Mouse (Mus musculus) thymus, adult 18-20 months (tissue): ENCODE measurements around the gene Tmem230.
"Not testable (repeated sequence)": the region's sequence is repeated elsewhere in the genome, so short reads cannot be mapped to it uniquely, and the experiment has no call there.

ENCODE experiments used
- DNase-seq, 2 experiments: peaks; one replicate each; pipeline ENCODE4 v3.0.0; 2022; ENCODE audit warnings: mixed read lengths in 2 of 2

Tmem230 gene

DNA sequence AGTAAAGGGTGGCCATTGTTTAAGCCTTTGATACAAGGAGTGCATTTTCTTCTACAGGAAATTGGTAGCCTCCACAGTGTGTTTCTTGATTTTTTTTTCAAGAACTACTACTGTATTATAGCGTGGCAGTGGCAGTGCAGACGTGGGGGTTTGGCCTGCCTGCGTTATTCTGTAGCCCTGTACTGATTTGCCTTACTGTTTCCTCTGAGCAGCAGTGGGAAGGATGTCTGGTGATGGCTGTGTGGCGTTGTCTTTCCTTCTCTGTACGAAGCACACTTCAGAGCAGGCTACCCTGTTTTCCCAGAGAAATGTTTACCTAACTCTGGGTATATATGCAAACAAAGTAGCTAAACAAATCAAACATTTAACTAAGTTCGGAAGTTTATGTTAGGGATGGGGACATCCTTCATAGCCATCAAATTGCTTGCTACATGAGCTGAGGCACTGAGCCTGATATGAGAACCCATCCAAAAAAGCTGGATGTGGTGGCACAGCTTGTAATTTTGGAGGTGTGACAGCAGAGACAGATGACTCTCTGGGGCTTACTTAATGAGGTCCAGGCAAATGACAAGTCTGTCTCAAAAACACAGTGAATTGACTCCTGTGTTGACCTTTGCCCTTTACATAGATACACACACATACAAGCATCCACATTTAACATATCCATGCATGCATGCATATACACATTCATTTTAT lies 25.2 kb upstream of the Tmem230 start:
- DNase-seq: no peak

DNA sequence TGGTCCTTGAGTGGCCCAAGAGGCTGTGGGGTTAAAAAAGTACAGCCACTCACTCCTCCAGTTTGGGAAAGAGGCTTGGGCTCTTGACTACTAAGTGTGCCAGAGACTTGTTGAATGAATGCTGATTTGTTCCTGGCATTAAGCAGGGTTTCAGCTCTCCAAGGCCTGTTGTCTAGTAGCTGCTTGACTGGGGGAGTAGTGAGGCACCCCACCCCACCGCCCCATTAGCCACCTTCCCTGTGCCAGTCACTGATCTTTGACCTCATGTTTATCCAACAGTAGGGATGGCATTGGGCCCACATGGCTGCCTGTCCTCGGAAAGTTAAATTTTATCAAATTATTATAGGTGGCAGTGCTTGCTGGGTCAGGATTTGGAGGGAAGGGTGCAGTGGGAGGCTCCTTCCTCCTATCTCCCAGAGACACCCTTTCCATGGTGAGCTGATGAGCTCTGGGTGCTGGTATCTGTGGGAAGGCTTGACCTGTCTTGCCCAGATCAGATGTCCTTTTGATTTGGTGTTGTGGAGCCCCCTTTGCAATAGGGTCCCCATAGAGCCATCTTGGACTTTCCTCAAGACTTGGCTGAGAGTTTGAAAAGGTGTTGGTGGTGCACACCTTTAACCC lies 22.8 kb upstream of the Tmem230 start:
- DNase-seq: peak in 1 of 2 experiments; percentile 1

DNA sequence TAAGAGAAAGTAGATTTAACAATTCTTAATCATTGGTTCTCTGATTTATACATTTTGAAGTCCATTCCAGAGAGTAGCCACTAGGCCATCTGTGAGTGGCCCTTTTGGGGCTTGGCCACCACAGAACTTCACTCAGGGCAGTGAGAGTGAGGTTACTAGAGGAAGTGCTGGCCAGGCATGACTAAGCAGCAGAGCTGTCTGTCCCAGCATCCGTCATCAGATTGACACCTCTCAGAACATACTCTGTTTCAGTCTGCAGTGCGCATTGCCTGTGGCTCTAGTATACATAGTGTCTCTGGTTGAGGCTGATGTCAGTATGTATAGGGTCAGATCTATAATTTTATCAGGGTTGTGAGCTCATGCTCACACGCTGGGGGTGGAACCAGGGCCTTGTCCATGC lies 21.6 kb upstream of the Tmem230 start:
- DNase-seq: no peak

DNA sequence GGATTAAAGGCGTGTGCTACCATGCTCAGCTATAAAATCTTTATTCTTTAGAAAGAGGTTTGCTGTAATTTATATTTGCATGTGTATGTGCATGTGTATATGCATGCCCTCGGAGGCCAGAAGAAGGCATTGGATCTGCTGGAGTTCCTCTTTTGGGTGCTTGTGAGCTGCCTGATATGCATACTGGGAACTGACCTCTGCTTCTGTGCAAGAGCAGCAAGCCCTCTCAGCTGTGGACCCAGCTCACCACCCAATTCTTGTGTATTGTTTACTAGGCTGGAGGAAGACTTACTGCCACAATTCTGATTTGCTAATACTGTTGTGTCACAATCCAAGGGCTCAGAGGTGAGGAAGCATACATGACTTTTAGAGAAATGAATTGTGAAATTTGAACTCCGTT lies 18.5 kb upstream of the Tmem230 start:
- DNase-seq: no peak

DNA sequence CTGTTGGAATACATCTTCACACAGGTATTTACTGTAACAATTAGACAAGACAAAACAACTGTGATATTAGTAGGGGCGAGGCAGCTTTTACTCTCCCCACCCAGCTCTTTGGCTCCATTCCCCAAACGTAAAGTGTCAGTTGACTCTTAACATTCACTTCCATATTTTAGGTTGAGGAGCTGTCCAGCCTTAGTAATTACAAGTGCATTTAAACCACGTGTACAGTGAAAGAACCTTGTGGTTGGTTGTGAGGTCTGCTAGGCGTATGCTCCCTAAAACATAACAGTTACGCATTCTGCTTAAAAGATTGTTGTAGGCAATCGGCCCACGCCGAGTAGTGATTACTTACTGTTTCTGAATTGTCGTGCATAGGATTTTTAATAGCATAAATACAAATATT lies 17.6 kb upstream of the Tmem230 start:
- no peak for DNase-seq

DNA sequence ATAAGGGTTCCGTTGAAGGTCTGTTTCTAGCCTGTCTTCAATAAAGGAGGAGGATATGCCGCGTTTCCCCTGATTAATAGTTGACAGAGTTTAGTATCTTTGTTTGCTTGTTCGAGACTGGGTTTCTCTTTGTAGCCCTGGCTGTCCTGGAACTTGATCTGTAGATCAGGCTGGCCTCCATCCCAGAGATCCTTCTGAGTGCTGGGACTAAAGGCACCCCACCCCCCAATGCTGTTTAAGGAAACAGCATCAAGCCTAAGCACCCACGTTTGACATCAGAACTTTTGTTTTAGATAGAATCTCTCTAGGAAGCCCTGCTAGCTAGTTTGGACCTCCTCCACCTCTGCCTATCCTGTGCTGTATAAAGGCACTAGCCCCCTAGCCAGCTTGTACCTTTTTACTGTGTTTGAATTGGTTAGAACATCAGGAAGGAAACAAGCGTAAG lies 16.7 kb upstream of the Tmem230 start:
- no peak for DNase-seq

DNA sequence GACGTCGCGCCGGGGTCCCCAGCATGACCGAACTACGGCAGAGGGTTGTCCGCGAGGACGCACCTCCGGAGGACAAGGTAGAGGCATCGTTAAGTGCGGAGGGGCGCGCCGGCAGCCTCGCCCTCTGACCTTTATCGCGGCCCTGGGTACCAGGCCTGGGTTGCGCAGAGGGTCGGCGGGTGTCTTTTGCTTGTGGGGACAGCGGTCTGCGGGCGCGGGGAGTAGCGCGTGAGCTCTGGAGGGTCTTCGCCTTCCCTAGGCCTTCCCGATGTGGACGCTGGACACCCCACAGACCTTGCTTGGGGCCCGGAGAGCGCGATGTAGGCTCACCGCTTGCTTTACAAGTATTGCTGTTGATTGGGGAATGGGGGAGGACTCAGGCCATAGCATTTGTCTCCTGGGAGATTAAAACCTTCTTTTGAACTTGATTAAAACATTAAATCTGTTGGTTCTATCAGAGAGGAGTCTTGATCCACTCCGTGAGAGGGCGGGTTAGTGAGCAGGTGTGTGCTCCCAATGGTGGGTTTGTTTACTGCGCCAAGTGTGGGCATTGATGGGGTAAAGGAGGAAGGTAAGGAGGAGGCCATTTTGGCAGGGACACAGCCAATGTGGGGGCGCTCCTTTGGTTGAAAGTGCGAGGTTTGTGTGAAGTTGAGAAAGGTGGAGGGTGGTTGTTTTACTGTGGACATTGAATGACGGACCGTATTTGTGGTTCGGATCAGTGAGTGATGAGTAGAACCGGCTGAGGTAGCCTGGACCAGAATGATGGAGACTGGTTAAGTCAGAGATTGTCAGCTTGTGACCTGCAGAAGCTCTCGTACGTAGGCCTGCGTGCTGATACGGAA lies 16.0 kb upstream of the Tmem230 start:
- DNase-seq: peak; percentile 25 to 45

DNA sequence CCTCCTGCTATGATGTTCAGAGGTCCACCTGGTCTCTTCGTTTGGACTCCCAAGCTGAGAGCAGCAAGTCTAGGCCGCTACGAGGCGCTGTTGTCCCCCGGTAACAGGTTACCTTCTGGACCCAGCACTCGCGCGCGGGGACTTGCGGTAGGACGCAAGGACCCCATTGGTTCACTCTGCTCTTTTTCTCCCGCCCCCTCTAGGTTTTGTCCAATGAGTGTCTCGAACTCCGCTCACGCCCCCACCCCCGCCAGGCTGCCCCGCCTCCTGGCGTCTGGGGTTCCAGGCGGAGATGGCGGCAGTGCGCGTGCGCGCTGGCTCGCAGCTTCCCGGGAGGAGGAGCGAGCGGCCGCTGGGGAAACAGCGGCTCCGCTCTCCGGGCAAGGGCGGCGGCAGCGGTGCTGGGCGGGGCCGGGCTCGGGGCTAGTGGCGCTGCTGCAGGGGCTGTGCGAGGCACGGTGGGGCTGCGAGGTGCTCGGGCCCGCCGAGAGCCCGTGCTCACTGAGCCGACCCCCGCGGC lies 15.3 kb upstream of the Tmem230 start, which contains the start of gene Cds2:
TSS of gene Cds2 (plus strand) at position 270 of the 520 bp plus-strand sequence.
- peak; percentile 98 to 99 for DNase-seq

DNA sequence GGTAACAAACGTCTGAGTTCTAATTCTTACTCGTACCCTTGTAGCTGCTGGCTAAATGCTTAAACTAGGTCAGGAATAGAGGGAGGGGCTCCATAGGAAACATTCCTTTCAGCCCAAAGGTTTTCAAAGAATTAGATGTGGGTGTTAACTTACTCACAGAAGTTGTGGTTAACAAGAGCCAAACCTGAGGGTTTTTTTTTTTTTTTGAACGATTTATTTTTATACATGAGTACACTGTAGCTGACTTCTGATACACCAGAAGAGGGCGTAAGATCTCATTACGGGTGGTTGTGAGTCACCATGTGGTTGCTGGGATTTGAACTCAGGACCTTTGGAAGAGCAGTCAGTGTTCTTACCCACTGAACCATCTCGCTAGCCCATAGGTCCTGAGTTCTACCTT lies 14.6 kb upstream of the Tmem230 start:
- DNase-seq: no peak

DNA sequence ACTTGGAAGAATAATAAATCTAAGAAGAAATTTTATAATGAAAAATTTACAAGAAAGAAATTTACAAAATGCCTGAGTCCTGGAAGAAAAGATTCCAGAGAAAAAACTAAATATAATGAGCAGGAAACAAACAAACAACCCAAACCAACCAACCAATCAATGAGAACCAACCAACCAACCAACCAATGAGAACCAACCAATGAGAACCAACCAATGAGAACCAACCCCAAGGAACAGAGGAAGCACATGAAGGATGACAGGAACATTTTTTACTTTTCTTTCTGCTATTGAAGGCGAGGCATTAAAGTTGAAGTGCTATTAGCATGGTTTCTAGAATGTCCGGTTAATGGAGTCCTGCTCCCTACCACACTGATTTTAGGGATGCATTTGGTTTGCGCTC lies 13.0 kb upstream of the Tmem230 start:
- DNase-seq: no peak

DNA sequence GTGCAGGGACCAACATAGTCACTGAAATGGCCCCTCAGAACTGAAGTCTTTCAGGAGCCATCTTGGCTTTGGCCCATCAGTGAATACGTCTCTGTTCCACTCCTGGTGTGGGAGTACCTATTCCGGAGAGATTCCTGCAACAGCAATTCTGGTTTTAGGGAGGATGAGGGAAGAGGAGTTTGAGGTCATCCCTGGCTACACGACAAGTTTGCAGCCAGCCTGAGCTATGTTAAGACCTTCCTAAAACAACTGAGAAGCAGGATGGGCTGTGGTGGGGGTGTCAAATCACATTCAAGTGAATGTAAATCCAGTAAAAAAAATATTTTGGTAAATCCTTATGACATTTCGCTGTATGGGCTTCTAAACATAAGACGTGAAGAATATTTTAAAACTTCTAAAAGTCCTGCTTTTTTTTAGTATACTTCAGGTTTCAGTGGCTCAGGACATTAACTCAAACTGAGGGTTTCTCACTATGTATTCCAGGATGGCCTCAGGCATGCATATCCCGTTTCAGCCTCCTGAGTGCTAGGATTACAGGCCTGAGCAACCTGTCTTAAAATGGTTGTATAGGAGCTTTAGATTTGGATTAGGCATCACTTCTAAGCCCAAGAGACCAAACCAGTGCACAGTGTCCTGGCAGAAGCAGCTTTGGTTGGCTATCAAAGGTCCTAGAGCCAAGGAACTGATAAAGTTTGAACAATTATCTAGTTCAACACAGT lies 9.9 kb upstream of the Tmem230 start:
- DNase-seq: no peak

DNA sequence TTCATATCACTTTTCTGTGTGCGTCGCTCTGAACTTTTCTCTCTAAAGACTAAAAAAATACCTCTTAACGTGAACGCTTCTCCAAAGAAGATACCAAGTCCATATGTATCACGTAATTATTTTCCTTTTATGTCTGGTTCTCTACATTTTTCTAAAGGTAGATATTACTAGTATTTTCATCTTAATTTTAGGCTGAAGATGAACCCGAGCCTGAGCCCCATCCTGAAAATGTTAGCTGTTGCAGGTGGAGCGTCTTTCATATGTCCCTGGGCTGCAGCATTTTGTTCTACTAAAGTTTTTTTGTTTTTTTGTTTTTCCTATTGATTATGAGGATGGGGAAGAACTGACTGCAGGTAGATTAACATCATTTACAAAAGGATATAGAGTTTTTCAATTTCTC lies 6.0 kb upstream of the Tmem230 start:
- no peak for DNase-seq

DNA sequence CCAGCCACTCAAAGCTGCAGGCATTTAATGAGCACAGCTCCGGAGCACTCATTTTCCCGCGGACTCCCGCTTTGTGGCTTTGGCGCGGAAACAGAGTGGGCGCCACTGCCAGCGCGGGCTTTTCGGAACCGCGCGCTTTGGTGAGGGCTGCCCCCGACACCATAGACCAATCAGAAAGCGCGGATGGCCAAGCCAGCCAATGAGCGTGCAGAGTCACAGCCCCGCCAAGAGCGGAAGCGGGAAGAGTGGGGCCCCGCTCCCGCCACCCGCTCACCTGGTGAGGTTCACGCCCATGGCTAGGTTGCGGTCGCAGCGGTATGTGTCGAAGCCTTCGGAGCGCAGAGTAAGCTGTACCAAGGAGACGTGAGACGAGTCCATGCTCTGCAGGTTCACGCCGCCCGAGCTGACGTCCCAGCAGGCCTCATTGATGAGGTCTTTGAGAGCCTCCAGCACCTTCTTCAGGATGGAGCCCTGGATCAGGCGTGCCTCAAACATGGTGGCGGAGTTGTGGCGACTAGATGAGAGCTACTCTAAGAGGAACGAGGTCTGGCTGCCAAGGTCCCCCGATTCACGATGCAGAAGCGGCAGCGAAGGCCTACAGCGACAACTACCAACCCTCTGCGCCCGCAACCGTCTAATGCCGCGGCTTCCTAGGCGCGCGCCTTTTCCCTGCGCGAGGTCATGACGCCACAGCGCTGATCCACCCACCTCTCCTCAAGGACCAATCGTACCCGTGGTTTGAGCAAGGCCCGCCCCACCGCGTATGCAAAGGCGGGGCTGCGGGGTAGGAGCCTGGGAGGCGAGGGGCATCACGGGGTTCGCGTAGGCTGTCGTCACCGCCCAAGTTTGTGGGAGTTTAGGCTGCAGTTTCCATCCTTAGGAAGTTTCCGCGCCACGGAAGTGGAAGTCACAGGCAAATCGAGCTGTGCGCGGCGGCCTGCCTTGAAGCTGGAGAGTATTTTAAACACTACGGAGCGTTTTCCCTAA lies 5.2 kb upstream of the Tmem230 start, which contains the start of gene Pcna:
TSS of gene Pcna (minus strand) at position 773 of the 987 bp plus-strand sequence.
- peak; percentile 97 for DNase-seq

DNA sequence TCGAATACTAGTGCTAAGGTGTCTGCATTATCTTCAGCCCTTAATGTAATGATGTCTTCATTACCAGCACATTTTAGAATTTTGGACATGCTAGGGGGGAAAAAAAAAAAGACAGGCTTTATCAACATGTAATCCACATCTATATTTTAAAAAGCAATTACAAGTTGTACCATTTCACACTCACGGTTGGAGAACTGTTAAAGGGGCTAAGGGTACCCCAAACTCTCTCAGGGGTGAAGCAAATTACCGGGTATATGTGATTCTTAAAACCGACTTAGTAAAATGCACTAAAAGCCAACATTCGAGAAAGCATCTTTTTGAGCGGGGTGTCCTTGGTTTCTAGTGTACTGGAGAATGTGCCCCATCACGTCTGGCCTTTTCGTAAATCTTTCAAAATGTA lies 4.3 kb upstream of the Tmem230 start:
- DNase-seq: no peak

DNA sequence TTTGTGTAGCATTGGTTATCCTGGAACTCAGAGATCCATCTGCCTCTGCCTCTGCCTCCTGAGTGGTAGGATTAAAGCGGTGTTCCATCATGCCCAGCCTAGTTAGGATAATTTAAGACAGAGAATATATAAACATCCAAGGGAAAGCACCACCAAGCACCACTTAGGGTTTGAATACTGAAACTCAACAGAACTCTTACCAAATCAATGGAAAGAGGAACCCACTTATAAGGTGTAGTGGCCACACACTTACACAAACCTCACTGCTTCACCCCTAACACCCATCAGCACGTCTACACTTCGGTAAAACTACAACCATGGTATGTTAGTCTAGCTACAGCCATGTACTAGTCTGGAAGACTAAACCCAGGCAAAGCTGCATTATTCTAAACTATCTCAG lies 4.2 kb downstream of the Tmem230 start:
- DNase-seq: no peak

DNA sequence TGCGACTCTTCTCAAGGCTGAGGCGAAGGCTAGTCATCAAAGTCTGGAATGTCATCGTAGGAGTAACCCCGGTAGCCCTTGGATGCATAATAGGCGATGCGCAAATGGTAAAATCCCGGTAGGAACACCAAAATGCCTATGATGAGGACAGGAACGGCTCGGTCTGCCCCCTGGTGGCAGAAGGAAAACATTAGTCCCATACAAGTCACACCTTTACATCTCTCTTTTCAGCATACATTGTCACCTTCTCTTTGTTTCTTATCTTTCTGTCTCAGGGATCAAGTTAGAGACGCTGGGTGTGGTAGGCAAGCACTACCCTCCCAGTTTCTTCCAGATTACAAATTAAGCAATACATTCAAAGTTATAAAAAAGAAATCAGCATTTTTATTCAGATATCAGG lies 7.2 kb downstream of the Tmem230 start:
- not testable (repeated sequence) for DNase-seq

DNA sequence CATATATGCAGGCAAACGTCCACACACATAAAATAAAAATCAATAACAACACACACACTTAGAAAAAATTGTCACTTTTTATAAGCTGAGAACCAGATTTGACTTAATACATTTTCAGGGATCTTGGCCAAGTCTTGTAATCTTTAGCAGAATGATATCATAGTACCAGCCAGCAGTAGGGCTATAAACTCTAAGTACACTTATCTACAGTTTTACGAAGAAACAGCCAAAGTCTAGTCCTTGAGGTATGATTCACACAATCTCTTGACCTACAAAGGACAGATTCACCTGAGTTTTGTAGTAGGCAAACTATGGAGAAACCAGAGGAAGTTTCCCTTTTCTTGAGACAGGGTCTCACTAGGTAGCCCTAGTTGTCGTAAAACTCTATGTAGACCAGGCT lies 8.2 kb downstream of the Tmem230 start:
- not testable (repeated sequence) for DNase-seq

DNA sequence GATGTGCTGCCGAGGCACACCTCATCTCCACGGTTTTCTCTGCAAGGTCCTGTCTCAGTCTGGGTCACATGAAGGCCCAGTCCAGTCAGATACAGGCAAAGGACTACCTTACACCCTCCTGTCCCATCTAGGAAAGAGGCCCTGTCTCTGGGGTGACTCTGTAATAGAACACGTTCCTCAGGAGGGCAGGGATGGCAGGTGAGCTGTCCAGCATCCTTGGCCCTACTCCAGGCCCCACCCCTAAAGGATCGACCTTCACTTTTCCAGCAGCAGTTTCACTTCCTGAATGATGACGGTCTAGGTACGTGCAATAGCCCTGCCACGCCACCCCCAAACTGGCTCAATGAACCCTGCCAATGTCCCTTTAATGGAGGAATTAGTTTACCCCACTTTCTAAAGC lies 11.6 kb downstream of the Tmem230 start:
- DNase-seq: no peak

DNA sequence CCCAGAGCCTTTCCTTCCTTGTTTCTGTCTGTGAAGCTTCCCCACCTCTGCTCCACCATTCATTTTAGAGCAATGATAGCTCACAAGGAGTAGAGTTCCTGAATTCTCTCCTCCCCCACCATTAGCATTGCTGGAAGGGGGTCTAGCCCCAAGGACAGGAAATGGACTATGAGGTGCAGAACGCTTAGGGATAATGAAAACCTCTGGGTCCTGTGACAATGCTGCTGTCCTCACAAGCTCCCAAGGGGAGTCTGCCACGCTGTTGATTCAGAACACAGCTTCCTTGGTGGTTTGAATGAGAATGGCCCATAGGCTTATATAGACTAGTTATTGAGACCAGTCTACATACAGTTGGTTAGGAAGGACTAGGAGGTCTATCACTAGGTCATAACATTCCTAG lies 12.3 kb downstream of the Tmem230 start:
- DNase-seq: no peak

DNA sequence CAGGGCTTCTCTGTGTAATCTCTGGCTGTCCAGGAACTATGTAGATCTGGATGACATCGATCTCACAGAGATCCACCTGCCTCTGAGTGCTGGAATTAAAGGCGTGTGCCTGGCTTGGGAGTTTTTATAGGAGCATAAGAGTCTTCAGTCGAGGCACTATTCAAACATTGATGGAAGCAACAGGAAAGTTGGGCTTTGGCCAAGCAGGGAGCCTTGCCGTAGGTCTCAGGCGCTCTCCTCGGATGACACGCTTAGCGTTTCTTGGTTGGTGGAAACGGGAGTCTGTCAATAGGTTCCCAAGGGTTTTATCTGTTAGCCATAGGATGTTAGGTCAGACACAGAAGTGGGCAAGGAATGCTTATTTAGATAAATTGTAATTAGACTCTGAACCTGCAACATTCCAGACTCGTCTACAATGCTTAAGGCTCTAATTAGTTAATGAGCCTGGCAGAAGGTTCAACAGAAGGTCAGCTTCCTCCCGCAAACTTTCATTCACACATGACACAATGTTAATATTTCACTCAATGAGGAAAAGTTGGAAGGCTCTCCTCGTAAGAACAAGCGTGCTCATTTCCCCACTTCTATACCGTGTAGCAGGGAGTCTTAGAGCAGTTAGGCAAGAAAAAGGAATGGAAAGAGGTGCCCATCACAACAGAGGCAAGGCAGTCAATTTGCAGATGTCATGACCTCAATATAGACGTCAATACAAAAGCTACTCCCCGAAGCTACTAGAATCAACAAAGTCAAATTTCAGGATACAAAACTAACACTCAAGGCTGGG lies 13.4 kb downstream of the Tmem230 start:
- no peak for DNase-seq
